Mouse (Mus musculus) testis, adult 2 months (tissue): Measurements from ENCODE around the gene Gm16503.

Experiments used
- CTCF ChIP-seq: fragments of 200-500 bp; IDR thresholded peaks from 2 replicates; pipeline ENCODE4 v1.5.1; 2012; ENCODE audit warnings: low read depth, mild to moderate bottlenecking, inconsistent platforms, low read length, moderate library complexity; ENCODE audit not compliant: control insufficient read depth, insufficient read depth, insufficient replicate concordance
- POLR2A ChIP-seq: fragments of 200-500 bp; IDR thresholded peaks from 2 replicates; pipeline ENCODE4 v1.6.1; 2012; ENCODE audit warnings: low read depth, mild to moderate bottlenecking, inconsistent platforms, low read length, moderate library complexity; ENCODE audit not compliant: control insufficient read depth

GRCm38 (mm10) chr4:147541105-147541504 is 1.1 kb downstream of the Gm16503 start:
- TF ChIP-seq POLR2A (no peak), CTCF (no peak)
